Mouse (Mus musculus) embryonic facial prominence, embryonic 14.5 days (tissue): ENCODE measurements around the gene Gm20388. TPM values are rescaled to one million over a fixed set of nuclear protein-coding genes. Genes with fewer than 3 reads are reported as not detected.
A peak's percentile ranks its signal among the peaks of the same experiment; 100 is the strongest.

Experiments
- ATAC-seq: fragments of 200-750 bp; cut with Nextera tagmentation; 2 replicates; pipeline ENCODE4 v1.8.0; 2017; ENCODE audit warnings: low read depth, moderate number of reproducible peaks, moderate TSS enrichment
- DNase-seq: peaks from one replicate; pipeline ENCODE4 v3.0.0-alpha.2; 2015; ENCODE audit warnings: low spot score
- H3K27ac ChIP-seq: fragments of 300-500 bp; sonication (generic); replicated peaks from 2 replicates; pipeline ENCODE4 v1.5.1; 2014; ENCODE audit warnings: low read depth, mild to moderate bottlenecking, low read length, moderate library complexity
- H3K27me3 ChIP-seq: fragments of 300-500 bp; sonication (generic); replicated peaks from 2 replicates; pipeline ENCODE4 v1.6.1; 2014; ENCODE audit warnings: low read length; ENCODE audit not compliant: control insufficient read depth, insufficient read depth
- H3K36me3 ChIP-seq: fragments of 300-500 bp; sonication (generic); 2 replicates; pipeline ENCODE4 v1.6.1; 2014; ENCODE audit warnings: low read length, mixed read lengths; ENCODE audit not compliant: control insufficient read depth, insufficient read depth
- H3K4me1 ChIP-seq: fragments of 300-500 bp; sonication (generic); 2 replicates; pipeline ENCODE4 v1.6.1; 2014; ENCODE audit warnings: antibody characterized with exemption, low read length; ENCODE audit not compliant: control insufficient read depth, insufficient read depth
- H3K4me2 ChIP-seq: fragments of 300-500 bp; sonication (generic); 2 replicates; pipeline ENCODE4 v1.6.1; 2014; ENCODE audit warnings: low read depth, mild to moderate bottlenecking, low read length, moderate library complexity, mixed read lengths
- H3K4me3 ChIP-seq: fragments of 300-500 bp; sonication (generic); 2 replicates; pipeline ENCODE4 v1.5.1; 2014; ENCODE audit warnings: low read depth, mild to moderate bottlenecking, low read length
- H3K9ac ChIP-seq: fragments of 300-500 bp; sonication (generic); 2 replicates; pipeline ENCODE4 v1.6.1; 2014; ENCODE audit warnings: low read depth, mild to moderate bottlenecking, low read length, moderate library complexity, mixed read lengths
- H3K9me3 ChIP-seq: fragments of 300-500 bp; sonication (generic); 2 replicates; pipeline ENCODE4 v1.6.1; 2016; ENCODE audit warnings: low read length; ENCODE audit not compliant: control insufficient read depth
- WGBS: fragments of 180-500 bp; shearing (Covaris S2); extraction: QIAGEN DNeasy Blood & Tissue Kit; methylation state at CpG from one replicate; pipeline ENCODE4 v1.1.7; 2014; 5-methylcytosine and 5-hydroxymethylcytosine counted together
- polyA plus RNA-seq: library from polyadenylated mRNA; unstranded; fragments of >200 nt; fragmentation: Nextera tagmentation; extraction: Ambion mirVana; gene quantifications from 2 replicates; pipeline ENCODE4 v1.2.1, GENCODE M21; 2014

Gm20388 gene
- polyA plus RNA-seq, 1 experiment from 2014 or later = not detected

GRCm38 (mm10) chr8:121577751-121578675 is 1667.4 kb downstream of the Gm20388 start:
- ATAC-seq (no peak), DNase-seq (peak; percentile 29)
- 3% methylated on average over 23 of the region's 44 CpGs for WGBS
- peaks cover 18% of the 10 kb centered on the region for H3K4me1 ChIP-seq
- no peaks in the 10 kb centered on the region for H3K27me3 ChIP-seq
- H3K4me2 ChIP-seq = peak overlapping the region; percentile 76
- H3K4me3 ChIP-seq = peak overlapping the region; percentile 93
- no peaks in the 10 kb centered on the region for H3K9me3 ChIP-seq
- 0 out of 2 replicates have a peak overlapping the region, but pooled peaks have one; percentile 28 for H3K27ac ChIP-seq
- no peaks in the 10 kb centered on the region for H3K36me3 ChIP-seq
- peak overlapping the region; percentile 86 for H3K9ac ChIP-seq

DNA sequence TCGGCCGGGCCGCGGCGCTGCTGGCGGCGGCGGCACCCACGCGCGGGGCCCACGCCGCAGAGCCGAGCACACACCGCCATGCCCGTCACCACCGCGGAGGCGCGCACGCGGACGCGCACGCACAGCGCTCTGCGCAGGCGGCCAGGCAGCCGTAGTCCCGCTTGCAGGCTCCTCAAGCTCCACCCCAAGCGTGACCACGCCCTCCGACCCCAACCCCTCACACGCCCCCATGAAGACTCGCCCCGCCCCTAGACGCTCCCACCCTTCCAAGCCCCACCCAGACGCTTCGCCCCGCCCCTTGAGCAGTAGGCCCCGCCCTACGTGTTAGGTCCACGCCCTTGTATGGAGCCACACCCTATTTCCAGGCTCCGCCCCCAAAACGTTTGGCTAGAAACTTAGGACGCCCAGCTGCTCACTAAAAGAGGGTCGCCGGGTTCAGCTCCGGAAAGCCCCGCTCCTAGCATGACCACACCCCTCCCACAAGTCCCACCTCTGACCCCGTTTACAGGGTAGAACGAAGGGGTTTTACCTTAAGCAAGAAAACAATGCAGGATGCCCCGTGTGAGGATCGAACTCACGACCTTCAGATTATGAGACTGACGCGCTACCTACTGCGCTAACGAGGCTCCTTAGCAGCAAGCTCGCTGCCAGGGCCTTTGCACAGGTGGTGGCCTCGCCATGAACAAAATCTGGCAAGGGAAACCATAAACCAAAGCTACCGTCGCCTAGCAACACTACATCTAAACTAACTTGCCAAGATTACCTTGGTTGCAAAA is 1668.2 kb downstream of the Gm20388 start, which contains the start of gene Fbxo31:
Gene Fbxo31 (minus strand): TSS at position 131 of the 776 bp plus-strand sequence.
- Histone ChIP-seq H3K36me3 (no peaks in the 10 kb centered on the region), H3K27me3 (no peaks in the 10 kb centered on the region), H3K4me3 (peak within 1 kb of the TSS; percentile 93), H3K9me3 (no peaks in the 10 kb centered on the region), H3K27ac (0 out of 2 replicates have a peak within 1 kb of the TSS, but pooled peaks have one; percentile 28), H3K4me2 (peak within 1 kb of the TSS; percentile 76), H3K4me1 (peaks cover 18% of the 10 kb centered on the region), H3K9ac (peak within 1 kb of the TSS; percentile 86)
- ATAC-seq (peak; percentile 94), DNase-seq (peak; percentile 96)
- WGBS = 4% methylated on average over 22 of the region's 63 CpGs

DNA sequence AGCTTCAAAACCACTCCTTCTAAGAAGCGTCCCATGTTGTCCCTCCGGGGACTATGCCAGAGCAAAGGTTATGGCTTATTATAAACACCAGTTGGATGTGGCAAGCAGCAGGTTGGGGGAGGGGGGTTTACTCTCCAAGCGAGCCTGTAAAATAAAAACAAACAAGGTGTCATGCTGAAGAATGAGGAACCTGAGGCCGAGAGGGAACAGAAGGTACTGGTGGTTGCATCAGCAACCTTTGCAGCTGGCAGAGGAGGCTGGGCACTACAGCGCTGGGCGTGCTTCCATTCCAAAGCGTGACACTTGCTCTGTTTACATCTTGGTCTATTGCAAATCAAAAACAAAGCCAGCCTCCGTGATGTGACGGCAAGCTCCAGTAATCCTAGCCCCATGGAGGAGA is 1669.8 kb downstream of the Gm20388 start:
- Histone ChIP-seq H3K4me3 (no peak overlapping the region), H3K4me1 (peaks cover 18% of the 10 kb centered on the region), H3K36me3 (no peaks in the 10 kb centered on the region), H3K9me3 (no peaks in the 10 kb centered on the region), H3K9ac (no peak overlapping the region), H3K27me3 (no peaks in the 10 kb centered on the region), H3K27ac (no peak overlapping the region), H3K4me2 (no peak overlapping the region)
- WGBS = 32% methylated on average over 9 of the region's 9 CpGs
- ATAC-seq (no peak), DNase-seq (peak; percentile 48)

- WGBS = 47% methylated on average over 8 of the region's 8 CpGs
- no peak overlapping the region for H3K4me3 ChIP-seq
- no peaks in the 10 kb centered on the region for H3K4me1 ChIP-seq
Observed at GRCm38 (mm10) chr8:121583653-121584052, 1673.0 kb downstream of the Gm20388 start.

DNA sequence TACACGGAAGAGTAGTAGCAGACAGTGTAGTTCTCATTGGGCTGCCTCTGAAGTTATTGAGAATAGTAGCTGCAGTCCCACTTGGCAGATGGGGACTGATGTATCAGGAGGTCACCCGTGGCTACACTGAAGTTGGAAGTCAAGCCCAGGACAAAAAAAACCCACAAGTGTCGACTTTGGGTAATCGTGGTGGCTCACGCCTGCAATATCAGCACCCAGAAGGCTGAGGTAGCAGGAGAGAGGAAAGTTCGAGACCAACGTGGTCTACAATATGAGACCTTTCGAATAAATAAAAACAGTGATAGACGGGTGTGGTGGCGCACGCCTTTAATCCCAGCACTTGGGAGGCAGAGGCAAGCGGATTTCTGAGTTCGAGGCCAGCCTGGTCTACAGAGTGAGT is 1674.1 kb downstream of the Gm20388 start:
- WGBS = 39% methylated on average over 13 of the region's 13 CpGs
- no peak for DNase-seq
- no peaks in the 10 kb centered on the region for H3K4me1 ChIP-seq
- ATAC-seq = no peak
- H3K27me3 ChIP-seq = no peaks in the 10 kb centered on the region
- H3K27ac ChIP-seq = no peak overlapping the region
- no peaks in the 10 kb centered on the region for H3K9me3 ChIP-seq
- peak overlapping the region; percentile 75 for H3K9ac ChIP-seq
- no peaks in the 10 kb centered on the region for H3K36me3 ChIP-seq
- peak overlapping the region; percentile 66 for H3K4me3 ChIP-seq
- peak overlapping the region; percentile 67 for H3K4me2 ChIP-seq

More at GRCm38 (mm10) chr8:121583653-121584052, 1673.0 kb downstream of the Gm20388 start:
- ATAC-seq = no peak
- no peaks in the 10 kb centered on the region for H3K9me3 ChIP-seq
- no peak overlapping the region for H3K27ac ChIP-seq
- no peaks in the 10 kb centered on the region for H3K36me3 ChIP-seq
- H3K27me3 ChIP-seq = no peaks in the 10 kb centered on the region
- H3K9ac ChIP-seq = no peak overlapping the region
- H3K4me2 ChIP-seq = no peak overlapping the region
- DNase-seq = no peak

GRCm38 (mm10) chr8:121585159-121585825 is 1674.7 kb downstream of the Gm20388 start:
- peak overlapping the region; percentile 75 for H3K9ac ChIP-seq
- no peaks in the 10 kb centered on the region for H3K27me3 ChIP-seq
- peak; percentile 97 for ATAC-seq
- H3K4me1 ChIP-seq = no peaks in the 10 kb centered on the region
- peak overlapping the region; percentile 66 for H3K4me3 ChIP-seq
- H3K4me2 ChIP-seq = peak overlapping the region; percentile 67
- no peaks in the 10 kb centered on the region for H3K36me3 ChIP-seq
- under 1% methylated on average over 47 of the region's 47 CpGs for WGBS
- DNase-seq = peak; percentile 99
- no peaks in the 10 kb centered on the region for H3K9me3 ChIP-seq
- H3K27ac ChIP-seq = no peak overlapping the region

GRCm38 (mm10) chr8:121588750-121589149 is 1678.1 kb downstream of the Gm20388 start:
- no peak overlapping the region for H3K4me3 ChIP-seq
- no peak overlapping the region for H3K9ac ChIP-seq
- H3K27me3 ChIP-seq = no peaks in the 10 kb centered on the region
- DNase-seq = no peak
- H3K27ac ChIP-seq = no peak overlapping the region
- no peaks in the 10 kb centered on the region for H3K9me3 ChIP-seq
- no peak overlapping the region for H3K4me2 ChIP-seq
- H3K4me1 ChIP-seq = peaks cover 12% of the 10 kb centered on the region
- 86% methylated on average over 4 of the region's 4 CpGs for WGBS
- ATAC-seq = no peak
- peaks cover 7% of the 10 kb centered on the region; the same call in 1 of the 2 replicates for H3K36me3 ChIP-seq

- peaks cover 12% of the 10 kb centered on the region for H3K36me3 ChIP-seq
- no peak overlapping the region for H3K27ac ChIP-seq
- no peak for ATAC-seq
- WGBS = 33% methylated on average over 2 of the region's 2 CpGs
- no peak overlapping the region for H3K4me3 ChIP-seq
- H3K4me2 ChIP-seq = peak overlapping the region; percentile 91; the same call in 1 of the 2 replicates
- H3K9me3 ChIP-seq = no peaks in the 10 kb centered on the region
- no peaks in the 10 kb centered on the region for H3K27me3 ChIP-seq
- no peak overlapping the region for H3K9ac ChIP-seq
- H3K4me1 ChIP-seq = peaks cover 12% of the 10 kb centered on the region
- no peak for DNase-seq
Observed at GRCm38 (mm10) chr8:121589205-121589726, 1678.6 kb downstream of the Gm20388 start.
